Mouse (Mus musculus): Measurements from ENCODE around the gene Gm4778. TPM values are rescaled to one million over a fixed set of nuclear protein-coding genes. Genes with fewer than 3 reads are reported as not detected.
A peak's percentile ranks its signal among the peaks of the same experiment; 100 is the strongest.
"Not testable (repeated sequence)": the region's sequence is repeated elsewhere in the genome, so short reads cannot be mapped to it uniquely, and the experiment has no call there.

Gm4778 gene
- not detected for total RNA-seq (2022)

- DNase-seq (ENCODE audit: low spot score in 2 of 2), result not testable (repeated sequence)
Measured at GRCm38 (mm10) chr3:94263736-94264135, at the start of gene Gm4778. TSS of gene Gm4778 (plus strand) at chr3:94264036.

GRCm38 (mm10) chr3:94260598-94260997 is 3.2 kb upstream of the Gm4778 start:
- DNase-seq (ENCODE audit: low spot score in 2 of 2), result no peak

GRCm38 (mm10) chr3:94275991-94276390 is 12.2 kb downstream of the Gm4778 start:
- no peak for DNase-seq (ENCODE audit: low spot score in 2 of 2)

- no peak for DNase-seq (ENCODE audit: low spot score in 2 of 2)
Measured at GRCm38 (mm10) chr3:94305457-94305856, 41.6 kb downstream of the Gm4778 start.

- DNase-seq (ENCODE audit: low spot score in 2 of 2), result no peak
Measured at GRCm38 (mm10) chr3:94306975-94307374, 43.1 kb downstream of the Gm4778 start.

GRCm38 (mm10) chr3:94309633-94310363 is 46.0 kb downstream of the Gm4778 start, which contains the start of gene Them4:
TSS of gene Them4 (plus strand) at chr3:94310089.
- peak; percentile 95 for DNase-seq (ENCODE audit: low spot score in 2 of 2)

GRCm38 (mm10) chr3:94310491-94310890 is 46.7 kb downstream of the Gm4778 start:
- no peak for DNase-seq (ENCODE audit: low spot score in 2 of 2)

- no peak for DNase-seq (ENCODE audit: low spot score in 2 of 2)
Measured at GRCm38 (mm10) chr3:94310911-94311310, 47.1 kb downstream of the Gm4778 start.

- no peak for DNase-seq (ENCODE audit: low spot score in 2 of 2)
Measured at GRCm38 (mm10) chr3:94311376-94311775, 47.5 kb downstream of the Gm4778 start.

Other genes starting within 250 kb of the Gm4778 start
- gene Gm9125, start 209.2 kb upstream of the Gm4778 start, total RNA-seq (2022), result not detected
- not detected for gene Gm10697, start 191.4 kb upstream of the Gm4778 start, total RNA-seq (2022)
- gene Gm10696, start 85.8 kb upstream of the Gm4778 start, total RNA-seq (2022), result not detected
- not detected for gene Gm5286, start 67.3 kb upstream of the Gm4778 start, total RNA-seq (2022)
- gene Them4, start 46.1 kb downstream of the Gm4778 start, total RNA-seq (2022), result 1 to 10 TPM; 5.5 to 7.3 (median 6.0) TPM
- not detected for gene Them5, start 78.1 kb downstream of the Gm4778 start, total RNA-seq (2022)
- gene C2cd4d, start 98.4 kb downstream of the Gm4778 start, total RNA-seq (2022), result not detected
- 100 to 1,000 TPM in 3 of 4 experiments, 10 to 100 TPM in 1; 97.2 to 109 (median 105) TPM for gene Rorc, start 108.8 kb downstream of the Gm4778 start, total RNA-seq (2022)
- gene Lingo4, start 134.5 kb downstream of the Gm4778 start, total RNA-seq (2022), result under 1 TPM; 0.29 to 0.40 (median 0.33) TPM
- 1 to 10 TPM; 5.3 to 6.6 (median 6.1) TPM for gene Tdrkh, start 149.2 kb downstream of the Gm4778 start, total RNA-seq (2022)
- gene Mrpl9, start 179.3 kb downstream of the Gm4778 start, total RNA-seq (2022), result 10 to 100 TPM; 29.1 to 33.8 (median 32.0) TPM
- gene Oaz3, start 179.9 kb downstream of the Gm4778 start, total RNA-seq (2022), result not detected
- not detected for gene Celf3, start 214.3 kb downstream of the Gm4778 start, total RNA-seq (2022)
- gene Riiad1, start 216.3 kb downstream of the Gm4778 start, total RNA-seq (2022), result 10 to 100 TPM; 10.6 to 11.8 (median 11.3) TPM